32 mouse cellular contexts compared by ENCODE assay signal in genomic region chr4:7269047-7269446, GRCm38 (mm10).
DNase-seq lines count a peak whose midpoint lies in the region; ATAC-seq and TF ChIP-seq lines count a peak whose summit lies in the region.
"Had no signal": no experiment of that assay in that cellular context is flagged by ENCODE, and none has a peak within 500 bp of the region (broad histone marks: within the 10 kb centered on the region; RNA-seq: fewer than 3 reads in every experiment).

No protein-coding gene starts in this region.

- no peak overlapping the region for H3K4me2 ChIP-seq in forebrain, embryonic 14.5 days (ENCODE audit: low read length)
- no peak overlapping the region for H3K4me2 ChIP-seq in forebrain, embryonic 13.5 days
- no peak overlapping the region for H3K4me2 ChIP-seq in forebrain, postnatal 0 days (ENCODE audit: low read depth)
- H3K4me2 ChIP-seq in forebrain, embryonic 11.5 days (ENCODE audit: low read depth, low read length, severe bottlenecking) = no peak overlapping the region
- H3K4me2 ChIP-seq: embryonic facial prominence, embryonic 13.5 days; heart, embryonic 13.5 days; hindbrain, embryonic 14.5 days had no signal

- no peaks in the 10 kb centered on the region for H3K4me1 ChIP-seq in forebrain, embryonic 14.5 days (ENCODE audit: control insufficient read depth, insufficient read depth, low read length)
- H3K4me1 ChIP-seq in forebrain, embryonic 13.5 days = no peaks in the 10 kb centered on the region
- no peaks in the 10 kb centered on the region for H3K4me1 ChIP-seq in forebrain, postnatal 0 days (ENCODE audit: insufficient read depth)
- H3K4me1 ChIP-seq in forebrain, embryonic 11.5 days (replicated peaks; ENCODE audit: control insufficient read depth, insufficient read depth, low read length) = no peaks in the 10 kb centered on the region
- H3K4me1 ChIP-seq: embryonic facial prominence, embryonic 10.5 days; embryonic facial prominence, embryonic 13.5 days; heart, embryonic 10.5 days; heart, embryonic 13.5 days had no signal

- H3K9me3 ChIP-seq in forebrain, embryonic 14.5 days (replicated peaks; ENCODE audit: control insufficient read depth, low read length) = no peaks in the 10 kb centered on the region
- no peaks in the 10 kb centered on the region for H3K9me3 ChIP-seq in forebrain, embryonic 13.5 days (replicated peaks)
- H3K9me3 ChIP-seq in forebrain, postnatal 0 days (ENCODE audit: low read length) = no peaks in the 10 kb centered on the region
- no peaks in the 10 kb centered on the region for H3K9me3 ChIP-seq in forebrain, embryonic 11.5 days (ENCODE audit: control insufficient read depth, low read length)
- H3K9me3 ChIP-seq: embryonic facial prominence, embryonic 10.5 days; embryonic facial prominence, embryonic 13.5 days; G1E; heart, embryonic 10.5 days; heart, embryonic 13.5 days had no signal

- WGBS in forebrain, embryonic 14.5 days = 86% methylated on average over 4 of the region's 4 CpGs
- 92% methylated on average over 4 of the region's 4 CpGs for WGBS in forebrain, embryonic 13.5 days
- WGBS in forebrain, postnatal 0 days = 64% methylated on average over 4 of the region's 4 CpGs
- WGBS in forebrain, embryonic 11.5 days = 88% methylated on average over 4 of the region's 4 CpGs

- H3K9ac ChIP-seq in forebrain, embryonic 14.5 days (ENCODE audit: low read length) = no peak overlapping the region
- no peak overlapping the region for H3K9ac ChIP-seq in forebrain, embryonic 13.5 days
- no peak overlapping the region for H3K9ac ChIP-seq in forebrain, postnatal 0 days
- no peak overlapping the region for H3K9ac ChIP-seq in forebrain, embryonic 11.5 days (ENCODE audit: low read length)
- H3K9ac ChIP-seq: embryonic facial prominence, embryonic 13.5 days; heart, embryonic 13.5 days; hindbrain, embryonic 14.5 days had no signal

- H3K4me3 ChIP-seq in forebrain, embryonic 14.5 days (ENCODE audit: low read depth, low read length) = no peak overlapping the region
- H3K4me3 ChIP-seq in forebrain, embryonic 13.5 days = no peak overlapping the region
- H3K4me3 ChIP-seq in forebrain, postnatal 0 days (ENCODE audit: low read depth, low read length) = no peak overlapping the region
- no peak overlapping the region for H3K4me3 ChIP-seq in forebrain, embryonic 11.5 days (ENCODE audit: low read depth, low read length)
- H3K4me3 ChIP-seq: embryonic facial prominence, embryonic 10.5 days; embryonic facial prominence, embryonic 13.5 days; erythroblast, embryonic 14.5 days; gastrocnemius, adult 2 months; heart, embryonic 10.5 days; heart, embryonic 13.5 days had no signal

- H3K27ac ChIP-seq in forebrain, embryonic 14.5 days (ENCODE audit: low read depth, low read length) = no peak overlapping the region
- H3K27ac ChIP-seq in forebrain, embryonic 13.5 days = no peak overlapping the region
- no peak overlapping the region for H3K27ac ChIP-seq in forebrain, postnatal 0 days (ENCODE audit: low read depth, low read length)
- no peak overlapping the region for H3K27ac ChIP-seq in forebrain, embryonic 11.5 days (ENCODE audit: low read depth, low read length)
- H3K27ac ChIP-seq: embryonic facial prominence, embryonic 10.5 days; embryonic facial prominence, embryonic 13.5 days; gastrocnemius, adult 2 months; heart, embryonic 10.5 days; heart, embryonic 13.5 days; hindbrain, embryonic 14.5 days; hindbrain, postnatal 0 days had no signal

- peak; percentile 41 for DNase-seq in forebrain, embryonic 14.5 days (ENCODE audit: low spot score)
- DNase-seq in forebrain, postnatal 0 days = peak; percentile 30
- no peak for DNase-seq in forebrain, embryonic 11.5 days (ENCODE audit: low spot score)
- peak; percentile 6 for DNase-seq in layer of hippocampus, adult 9-11 months
- no peak for DNase-seq in layer of hippocampus, adult 11-12 months (ENCODE audit: low spot score)
- peak; percentile 50 for DNase-seq in brain, embryonic 14.5 days (ENCODE audit: low read depth)
- DNase-seq: adrenal gland, postnatal 10 days; adrenal gland, postnatal 36 days; B cell, adult 2 months; cerebellum, adult 11-12 months; cerebellum, adult 9-10 months; cerebellum, postnatal 25 days; embryo, embryonic 11 days; gastrocnemius, adult 2 months; gastrocnemius, postnatal 14 days; heart, adult 18-20 months; heart, postnatal 14 days; heart, postnatal 4 days; kidney, adult 18-20 months had no signal

- H3K27me3 ChIP-seq in forebrain, embryonic 14.5 days (replicated peaks; ENCODE audit: control insufficient read depth, insufficient read depth, low read length) = no peaks in the 10 kb centered on the region
- no peaks in the 10 kb centered on the region for H3K27me3 ChIP-seq in forebrain, embryonic 13.5 days
- no peaks in the 10 kb centered on the region for H3K27me3 ChIP-seq in forebrain, postnatal 0 days (ENCODE audit: insufficient read depth, low read length)
- no peaks in the 10 kb centered on the region for H3K27me3 ChIP-seq in forebrain, embryonic 11.5 days (ENCODE audit: control insufficient read depth, insufficient read depth, low read length)
- H3K27me3 ChIP-seq: CH12.LX; embryonic facial prominence, embryonic 13.5 days; heart, embryonic 13.5 days; Patski had no signal

- no peak for TF ChIP-seq POLR2A in brain, embryonic 14.5 days (IDR thresholded peaks at IDR 0.05; ENCODE audit: borderline replicate concordance, extremely low read depth, insufficient read depth, insufficient read length, poor library complexity, severe bottlenecking)

- ATAC-seq in forebrain, embryonic 14.5 days = no peak
- no peak; the same call in 1 of the 2 replicates for ATAC-seq in forebrain, embryonic 13.5 days
- peak; percentile 76 for ATAC-seq in forebrain, postnatal 0 days
- no peak for ATAC-seq in forebrain, embryonic 11.5 days (replicated peaks; ENCODE audit: low FRiP score)
- ATAC-seq: hindbrain, postnatal 0 days; inflammation-experienced regulatory T-cells, adult 6 months; intestine, embryonic 16.5 days; Patski had no signal

- TF ChIP-seq CTCF in forebrain, postnatal 0 days (IDR thresholded peaks at IDR 0.05; ENCODE audit: low read depth) = no peak
- TF ChIP-seq CTCF in brain, embryonic 14.5 days (IDR thresholded peaks at IDR 0.05; ENCODE audit: borderline replicate concordance, extremely low read depth, insufficient read depth, insufficient read length) = no peak

- H3K36me3 ChIP-seq in forebrain, embryonic 14.5 days (ENCODE audit: control insufficient read depth, insufficient read depth, low read length) = no peaks in the 10 kb centered on the region
- H3K36me3 ChIP-seq in forebrain, embryonic 13.5 days (ENCODE audit: poor library complexity, severe bottlenecking) = no peaks in the 10 kb centered on the region
- H3K36me3 ChIP-seq in forebrain, postnatal 0 days (ENCODE audit: insufficient read depth) = no peaks in the 10 kb centered on the region
- no peaks in the 10 kb centered on the region for H3K36me3 ChIP-seq in forebrain, embryonic 11.5 days (ENCODE audit: control insufficient read depth, insufficient read depth, low read length)
- H3K36me3 ChIP-seq: embryonic facial prominence, embryonic 10.5 days; embryonic facial prominence, embryonic 13.5 days; G1E; heart, embryonic 10.5 days; heart, embryonic 13.5 days had no signal

Comparison
In these comparisons a context has a peak if more than half of its experiments do, and no peak if none do; other contexts are left out.
1. DNase-seq: peak in forebrain, embryonic 14.5 days (single experiment), forebrain, postnatal 0 days (single experiment), layer of hippocampus, adult 9-11 months (single experiment) and brain, embryonic 14.5 days (single experiment); none in forebrain, embryonic 11.5 days (single experiment) and layer of hippocampus, adult 11-12 months (single experiment).